Mouse (Mus musculus) neural tube, embryonic 10.5 days (tissue): ENCODE data around the gene Kif26a.

Experiments used
- DNase-seq: peaks from one replicate; pipeline ENCODE4 v3.0.0-alpha.2; 2017; ENCODE audit warnings: low spot score; ENCODE audit errors: extremely low spot score

Kif26a gene

DNA sequence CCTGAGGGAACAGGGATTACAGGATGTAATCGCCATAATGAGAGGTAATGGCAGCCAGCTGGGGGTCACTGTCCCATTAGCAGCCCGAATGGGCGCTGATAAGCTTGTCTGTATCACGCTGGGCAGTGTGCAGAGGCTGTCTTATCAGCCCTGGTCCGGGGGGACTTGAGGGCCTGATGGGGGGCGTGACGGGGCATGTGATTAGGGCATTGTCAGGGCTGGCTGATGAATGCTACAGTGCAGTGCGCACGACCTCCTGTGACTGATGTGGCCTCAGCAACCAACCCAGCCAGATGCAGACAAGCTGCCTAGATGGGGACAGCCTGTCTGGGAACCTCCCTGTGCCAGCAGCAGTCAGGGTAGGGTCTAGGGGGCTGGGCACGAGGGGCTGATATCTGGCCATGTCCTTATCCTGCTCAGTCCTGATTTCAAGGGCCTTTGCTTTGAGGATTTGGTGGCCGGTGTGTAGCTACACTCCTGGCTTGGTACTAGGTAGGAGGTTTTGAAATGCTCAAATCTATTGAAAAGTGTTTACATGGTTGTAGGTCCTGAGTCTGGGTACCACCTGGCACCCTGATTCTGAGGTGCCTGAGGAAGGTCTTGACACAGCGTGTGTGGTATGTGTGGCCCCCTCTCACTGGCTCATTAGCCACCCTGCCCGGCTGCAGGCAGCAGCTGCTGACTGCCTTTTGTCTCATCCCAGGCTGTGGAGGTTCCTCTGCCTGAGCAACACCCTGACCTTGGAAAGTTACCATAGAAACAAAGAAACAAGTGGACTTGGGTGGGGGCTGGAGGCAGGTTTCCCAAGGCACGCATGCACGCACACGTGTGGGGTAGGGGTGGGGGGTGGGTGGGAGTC, 18.2 kb downstream of the Kif26a start:
- no peak for DNase-seq

- DNase-seq: no peak
Observed at GRCm38 (mm10) chr12:112164840-112165219, 18.8 kb downstream of the Kif26a start.

DNA sequence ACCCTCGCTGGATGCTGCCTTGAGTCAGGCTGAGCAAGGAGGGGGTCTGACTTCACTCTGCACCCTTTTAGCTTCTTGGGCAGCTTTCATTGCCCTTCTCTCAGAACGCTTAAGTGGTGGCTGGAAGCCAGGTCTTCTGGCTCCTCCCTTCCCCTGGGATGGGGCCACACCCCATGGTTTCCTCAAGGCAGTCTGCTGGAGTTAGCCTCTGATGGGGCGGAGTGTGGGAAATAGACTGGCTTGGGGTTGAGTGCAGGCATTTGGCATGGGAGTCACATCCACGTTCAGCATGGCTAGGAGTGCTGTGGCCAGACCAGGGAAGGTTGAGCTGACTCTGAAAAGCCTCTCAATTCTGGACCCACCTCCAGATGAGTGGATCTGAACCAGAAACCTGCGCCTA, 23.2 kb downstream of the Kif26a start:
- no peak for DNase-seq

DNA sequence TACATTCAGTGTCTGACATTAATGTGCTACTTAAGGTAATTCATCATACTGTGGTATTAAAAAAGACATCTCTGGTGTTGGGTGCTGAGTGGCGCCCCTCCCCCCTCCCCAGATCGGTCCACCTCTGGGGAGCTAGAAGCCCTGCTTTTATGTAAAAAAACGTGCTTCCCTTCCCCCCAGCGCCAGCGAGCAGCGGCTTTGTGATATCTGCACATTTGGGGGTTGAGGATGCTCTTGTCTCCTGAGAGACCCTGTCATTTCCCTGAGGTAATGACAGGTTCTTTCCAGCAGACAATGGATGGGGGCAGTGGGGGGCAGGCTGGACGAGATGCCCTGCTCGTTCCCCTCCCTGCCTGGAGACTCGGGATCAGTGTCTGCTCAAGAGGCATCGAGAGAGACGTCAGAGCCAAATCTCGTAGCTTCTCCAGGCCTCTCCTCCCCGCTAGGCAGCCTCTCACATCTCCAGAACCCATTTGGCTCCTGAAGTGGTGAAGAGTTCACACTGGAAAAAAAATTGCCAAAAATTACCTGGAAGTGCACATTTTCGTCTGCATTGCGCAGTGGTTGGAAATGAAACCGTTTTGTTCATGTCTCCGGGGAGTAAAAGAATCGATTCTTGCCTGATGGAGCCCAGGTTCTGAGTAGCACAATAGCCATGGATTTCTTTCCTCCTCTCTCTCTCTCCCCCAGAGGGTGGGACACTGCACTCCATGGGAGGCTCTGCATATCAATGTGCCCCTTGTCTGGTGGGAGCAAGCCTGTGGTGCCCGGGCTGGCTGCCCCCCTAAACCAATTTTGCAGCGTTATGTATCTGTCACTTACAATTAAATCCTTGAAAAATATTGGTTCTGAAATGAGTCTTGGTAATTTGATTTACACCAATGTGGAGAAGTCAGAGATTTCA, 24.9 kb downstream of the Kif26a start:
- DNase-seq: no peak

DNA sequence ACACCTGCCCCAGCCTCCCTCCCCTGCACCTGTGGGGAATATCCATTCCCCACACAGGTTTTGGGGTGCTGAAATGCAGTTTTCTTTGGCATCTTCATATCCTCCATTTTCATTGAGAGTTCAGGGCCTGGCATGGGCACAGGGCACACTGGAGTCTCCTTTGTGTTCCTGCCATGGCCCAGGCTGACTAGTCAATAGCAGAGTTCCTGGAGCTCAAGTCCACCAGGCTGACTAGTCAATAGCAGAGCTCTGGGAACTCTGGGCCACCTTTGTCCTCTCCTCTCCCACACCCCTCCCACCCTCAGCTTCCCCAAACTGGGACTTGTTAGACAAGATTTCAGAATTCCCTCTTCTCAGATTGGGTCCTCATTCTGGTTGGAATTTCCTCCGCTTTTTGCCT, 25.6 kb downstream of the Kif26a start:
- no peak for DNase-seq

DNA sequence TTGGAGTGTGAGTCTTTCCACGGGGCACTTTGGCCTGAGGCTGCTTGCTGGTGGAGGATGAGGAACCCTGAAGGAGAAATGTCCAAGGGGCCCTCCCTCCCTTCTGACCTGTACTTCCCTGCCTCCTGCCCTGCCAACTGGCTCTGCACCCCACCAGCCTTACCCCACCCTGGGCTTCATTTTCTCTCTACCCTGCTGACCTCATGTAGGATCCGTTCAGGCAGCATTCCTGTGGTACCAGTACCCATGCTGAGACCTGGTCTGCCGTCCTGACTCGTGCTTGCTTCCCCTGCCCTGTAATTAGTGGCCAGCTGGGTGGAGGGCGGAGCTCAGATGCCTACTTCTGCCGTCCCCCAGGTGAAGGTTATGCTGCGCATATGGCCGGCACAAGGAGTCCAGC, 26.2 kb downstream of the Kif26a start:
- DNase-seq: no peak

DNA sequence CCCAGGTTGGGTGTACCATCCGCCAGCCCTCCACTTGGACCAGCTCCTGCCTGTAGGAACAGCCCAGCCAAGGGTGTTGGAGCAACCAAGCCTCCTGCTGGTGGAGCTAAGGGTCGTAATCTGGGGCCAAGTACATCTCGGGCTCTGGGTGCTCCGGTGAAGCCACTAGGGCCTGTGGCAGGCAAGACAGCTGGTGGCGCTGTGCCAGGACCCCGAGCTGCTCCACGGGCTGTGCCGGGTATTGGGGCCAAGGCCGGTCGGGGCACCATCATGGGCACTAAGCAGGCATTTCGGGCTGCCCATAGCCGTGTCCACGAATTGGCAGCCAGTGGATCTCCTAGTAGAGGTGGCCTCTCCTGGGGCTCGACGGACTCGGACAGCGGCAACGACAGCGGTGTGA, 31.7 kb downstream of the Kif26a start:
- DNase-seq: no peak

DNA sequence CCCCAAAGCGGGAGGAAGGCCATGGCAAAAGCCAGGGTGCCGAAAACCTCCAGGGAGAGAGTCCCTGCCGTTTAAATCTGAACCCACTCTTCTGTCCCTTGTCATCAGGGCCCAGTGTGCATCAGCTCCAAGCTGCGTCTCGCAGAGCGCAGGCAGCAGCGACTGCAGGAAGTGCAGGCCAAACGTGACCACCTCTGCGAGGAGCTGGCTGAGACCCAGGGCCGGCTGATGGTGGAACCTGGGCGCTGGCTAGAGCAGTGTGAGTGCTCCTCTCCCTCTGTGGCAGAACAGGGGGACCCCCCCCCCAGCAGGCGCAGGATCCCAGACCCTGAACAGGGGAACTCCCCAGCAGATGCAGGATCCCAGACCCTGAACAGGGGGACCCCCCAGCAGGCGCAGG, 33.7 kb downstream of the Kif26a start:
- no peak for DNase-seq

DNA sequence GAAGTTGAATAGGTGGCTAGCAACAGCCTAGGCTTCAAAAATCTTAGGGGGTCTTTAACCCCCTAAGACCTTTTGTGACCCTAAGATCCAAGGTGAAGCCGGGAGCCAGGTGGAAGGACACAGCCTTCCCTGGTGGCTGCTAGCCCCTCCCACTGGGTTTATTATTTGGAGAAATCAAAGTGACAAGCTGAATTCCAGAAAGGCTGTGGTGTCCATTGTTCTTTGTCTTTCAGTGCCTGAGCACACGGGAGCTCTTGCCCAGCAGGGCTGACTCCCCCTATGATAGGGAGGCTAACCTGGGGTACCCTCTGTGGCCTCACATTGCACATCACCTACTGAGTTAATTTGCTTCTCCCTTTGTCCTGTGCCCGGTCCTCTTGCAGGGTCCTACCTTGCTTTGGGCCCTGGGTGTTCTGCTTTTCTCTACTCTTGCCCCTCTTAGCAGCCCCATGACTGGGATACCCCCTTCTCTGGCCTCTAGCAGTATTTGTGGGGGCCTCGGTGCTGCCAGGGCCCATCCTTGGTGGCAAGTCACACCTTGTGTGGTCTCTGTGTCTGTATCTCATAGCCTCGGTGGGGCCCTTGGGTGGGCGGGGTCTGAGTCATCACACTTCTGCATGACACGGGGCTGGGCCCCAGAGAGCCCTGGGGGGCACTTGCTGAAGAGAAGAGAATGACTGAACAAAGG, 36.1 kb downstream of the Kif26a start:
- no peak for DNase-seq

DNA sequence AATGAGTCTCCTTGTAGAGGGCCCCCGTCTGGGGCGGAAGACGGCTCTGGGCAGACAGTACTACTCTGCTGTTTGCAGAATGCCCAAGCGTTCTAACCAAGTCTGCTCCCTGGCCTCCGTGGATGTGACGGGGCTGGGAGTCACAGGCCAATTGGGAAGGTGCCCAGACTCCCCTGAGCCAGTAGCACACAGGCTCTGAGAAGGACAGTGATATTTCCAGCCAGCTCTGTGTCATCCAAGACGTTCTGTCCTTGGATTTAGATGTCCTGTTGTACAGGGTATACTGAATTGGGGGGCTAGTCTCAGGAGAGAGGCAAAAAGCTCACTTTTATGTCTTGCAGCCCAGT, 36.6 kb downstream of the Kif26a start:
- no peak for DNase-seq

DNA sequence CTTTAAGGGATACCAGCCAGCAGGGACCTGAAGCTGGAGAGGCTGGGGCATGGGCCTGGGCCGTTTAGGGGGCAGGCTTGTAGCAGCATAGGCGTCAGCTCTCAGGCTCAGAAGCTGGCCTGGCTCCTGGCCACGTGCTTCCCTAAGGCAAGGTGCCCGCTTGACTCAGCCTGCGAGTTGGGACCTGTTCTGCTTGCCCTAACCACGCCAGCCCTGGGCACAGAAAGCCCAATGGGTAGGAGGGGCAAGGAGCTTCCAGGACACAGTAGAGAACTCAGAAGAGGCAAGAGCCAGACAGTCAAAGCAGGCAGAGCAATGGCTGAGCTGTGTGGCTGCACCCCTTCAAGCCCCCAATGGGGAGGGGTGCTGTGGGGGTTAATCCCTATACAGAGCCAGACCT, 37.7 kb downstream of the Kif26a start:
- no peak for DNase-seq

- DNase-seq: no peak
Observed at GRCm38 (mm10) chr12:112184390-112184789, 38.4 kb downstream of the Kif26a start.

GRCm38 (mm10) chr12:112186899-112187298, 40.9 kb downstream of the Kif26a start:
- DNase-seq: no peak

DNA sequence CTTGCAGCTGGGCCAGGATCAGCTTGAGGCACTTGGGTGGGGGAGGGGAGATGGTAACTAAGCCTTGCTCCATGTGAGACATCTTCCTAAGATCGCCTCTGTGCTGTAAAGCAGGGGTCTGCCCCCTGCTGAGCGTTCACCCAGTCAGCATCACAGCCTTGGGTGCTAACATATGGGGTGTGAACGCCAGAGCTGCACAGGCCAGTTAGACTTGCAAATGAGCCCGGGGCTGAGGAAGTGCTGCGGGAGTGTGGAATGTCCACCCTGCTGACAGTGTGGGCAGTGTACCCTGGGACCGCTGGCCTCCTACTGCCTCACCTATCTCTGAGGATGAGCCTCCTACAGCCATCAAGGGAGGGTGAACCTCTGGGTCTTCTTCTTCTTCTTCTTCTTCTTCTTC, 45.7 kb downstream of the Kif26a start:
- no peak for DNase-seq

- DNase-seq: no peak
Observed at GRCm38 (mm10) chr12:112195019-112195418, 49.0 kb downstream of the Kif26a start.

DNA sequence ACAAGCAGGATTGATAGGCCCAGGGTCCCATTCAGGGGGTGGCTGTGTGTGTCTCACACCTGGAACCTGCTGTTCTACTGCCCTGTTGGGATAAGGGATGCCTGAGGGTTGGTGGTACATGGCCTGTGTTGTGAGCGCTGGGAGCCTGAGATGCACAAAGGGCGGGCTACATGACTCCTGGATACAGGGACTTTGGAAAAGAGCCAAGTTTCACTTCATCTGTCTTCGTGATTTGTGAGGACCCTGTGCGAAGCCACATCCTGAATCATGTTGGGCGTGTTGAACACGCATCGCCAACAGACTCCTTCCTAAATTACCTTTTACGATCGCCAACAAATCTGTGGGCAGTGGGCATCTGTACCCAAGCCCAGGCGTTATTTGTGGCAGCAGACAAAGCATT, 50.6 kb downstream of the Kif26a start:
- DNase-seq: no peak

DNA sequence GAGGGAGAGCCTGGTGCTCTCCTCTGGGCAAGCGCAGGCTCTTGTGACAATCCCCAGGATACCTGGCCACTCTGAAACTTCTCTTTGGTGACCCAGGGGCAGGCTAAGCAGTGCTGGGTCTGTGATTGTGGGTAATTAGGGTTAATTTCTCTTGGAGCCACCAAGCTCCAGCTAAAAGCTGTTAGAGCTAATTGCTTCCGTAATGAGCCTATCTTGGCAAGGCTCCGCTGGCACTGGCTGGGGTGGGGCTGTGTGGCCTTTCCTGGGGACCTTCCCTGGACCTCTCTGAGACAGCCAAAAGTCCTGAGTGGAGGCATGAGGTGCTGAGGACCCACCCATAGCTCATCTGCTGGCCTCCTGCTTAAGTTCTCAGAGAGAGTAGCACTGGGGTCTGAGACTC, 53.4 kb downstream of the Kif26a start:
- DNase-seq: no peak

DNA sequence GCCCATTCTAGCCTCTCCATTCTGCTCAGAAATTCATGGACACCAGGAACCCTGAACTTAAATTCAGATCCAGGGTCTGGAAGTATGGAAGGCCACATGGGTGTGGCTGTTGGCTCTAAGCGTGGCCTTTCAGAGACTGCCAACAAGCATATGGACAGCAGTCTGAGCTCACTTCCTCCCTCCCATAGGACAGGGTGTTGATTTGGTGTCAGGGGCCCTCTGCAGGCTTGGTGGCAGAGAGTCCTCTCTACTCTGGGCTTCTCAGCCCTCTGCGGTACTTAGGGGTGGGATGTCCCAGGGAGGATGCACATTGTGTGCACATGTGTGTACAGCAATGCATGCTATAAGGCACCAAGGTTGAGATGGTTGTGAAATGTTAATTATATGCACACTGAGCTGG, 54.0 kb downstream of the Kif26a start:
- no peak for DNase-seq

DNA sequence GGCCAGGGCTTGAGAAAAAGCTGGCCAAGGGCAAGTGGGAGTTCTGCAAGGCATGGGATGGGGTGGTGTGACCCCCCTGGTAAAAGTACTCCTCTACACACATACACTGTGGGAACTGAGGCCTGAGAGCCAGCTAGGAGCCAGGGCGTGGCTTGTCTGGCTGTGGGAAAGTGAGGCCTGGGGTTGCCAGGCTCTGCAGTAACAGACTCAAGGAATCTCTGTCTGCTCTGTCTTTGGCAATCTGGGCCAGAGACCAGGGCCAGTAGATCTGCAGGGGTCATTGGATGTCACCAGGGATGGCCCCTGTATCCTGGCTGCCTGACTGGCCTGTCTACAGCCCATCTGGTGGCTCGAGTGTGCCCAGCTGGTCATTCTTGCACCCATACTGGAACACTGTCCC, 61.2 kb downstream of the Kif26a start:
- DNase-seq: no peak

DNA sequence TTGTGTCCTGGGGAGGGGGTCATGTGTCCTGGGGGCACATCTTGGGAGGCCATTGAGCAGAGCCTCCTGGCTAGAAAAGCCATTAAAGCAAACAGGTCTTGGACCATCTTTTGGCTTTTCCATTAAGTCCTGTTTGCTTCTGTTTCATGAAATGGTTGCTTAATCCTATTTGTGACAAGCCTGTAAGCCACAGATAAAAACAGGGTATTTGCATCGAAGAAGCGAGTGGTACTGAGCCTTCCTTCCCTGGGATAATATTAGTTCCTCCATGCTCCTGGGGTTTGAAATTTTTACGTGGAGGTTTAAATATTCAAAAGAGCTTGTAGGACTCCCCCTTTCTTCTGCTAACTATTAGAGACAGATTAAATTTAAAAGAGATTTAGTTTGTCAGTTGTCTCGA, 61.7 kb downstream of the Kif26a start:
- DNase-seq: no peak

DNA sequence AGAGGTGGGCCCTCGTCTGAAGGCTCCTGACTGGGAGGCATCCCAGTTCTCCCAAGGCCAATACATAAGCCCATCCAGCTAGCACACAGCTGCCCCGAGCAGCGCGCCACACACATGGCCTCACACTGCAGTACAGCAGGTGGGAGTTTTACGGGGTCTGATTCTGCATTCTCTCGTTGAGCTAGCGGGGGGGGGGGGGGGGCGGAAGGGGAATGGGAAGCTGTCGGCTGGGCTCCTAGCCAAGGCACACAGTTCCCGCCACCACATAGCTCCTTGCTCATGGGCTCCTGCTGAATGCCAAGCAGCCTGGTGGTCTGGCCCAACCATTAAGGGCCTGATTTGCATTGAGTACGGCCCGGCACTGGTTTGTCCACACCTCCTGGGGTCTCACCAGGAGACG, 64.6 kb downstream of the Kif26a start:
- no peak for DNase-seq

DNA sequence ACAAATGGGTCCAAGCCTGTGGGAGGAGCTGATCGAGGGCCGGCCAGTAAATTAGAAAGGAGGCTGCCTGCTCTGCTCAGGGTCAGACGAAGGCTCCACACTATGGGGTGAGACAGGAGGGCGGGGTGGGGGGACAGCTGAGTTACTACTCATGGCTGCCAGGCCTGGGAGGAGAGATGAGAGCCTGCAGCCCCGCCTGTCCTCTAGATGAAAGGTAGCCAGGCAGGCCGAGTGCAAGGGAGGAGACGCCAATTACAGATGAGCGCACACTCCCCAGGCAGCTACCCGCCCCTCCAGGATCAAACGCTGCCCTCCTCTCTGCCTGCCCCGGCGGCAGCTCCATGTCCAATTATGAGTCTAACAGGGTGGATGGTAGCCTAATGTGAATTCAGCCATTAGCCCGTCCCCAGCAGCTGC, 68.4 kb downstream of the Kif26a start:
- no peak for DNase-seq
